Mouse (Mus musculus) adipose tissue, adult 10 weeks (tissue): ENCODE measurements around the gene Slc35a1. TPM values are rescaled to one million over a fixed set of nuclear protein-coding genes. Genes with fewer than 3 reads are reported as not detected.

Experiments
- polyA plus RNA-seq: library from polyadenylated mRNA; stranded (reverse); fragments of 350-450 nt; fragmentation: Illumina TruSeq; extraction: RNeasy Lipid Tissue Mini Kit (QIAGEN cat#74804); gene quantifications from one replicate; pipeline ENCODE4 v1.2.3, GENCODE M21; 2014; ENCODE audit warnings: low read depth, low replicate concordance

Slc35a1 gene
- polyA plus RNA-seq = 31.4 TPM

DNA sequence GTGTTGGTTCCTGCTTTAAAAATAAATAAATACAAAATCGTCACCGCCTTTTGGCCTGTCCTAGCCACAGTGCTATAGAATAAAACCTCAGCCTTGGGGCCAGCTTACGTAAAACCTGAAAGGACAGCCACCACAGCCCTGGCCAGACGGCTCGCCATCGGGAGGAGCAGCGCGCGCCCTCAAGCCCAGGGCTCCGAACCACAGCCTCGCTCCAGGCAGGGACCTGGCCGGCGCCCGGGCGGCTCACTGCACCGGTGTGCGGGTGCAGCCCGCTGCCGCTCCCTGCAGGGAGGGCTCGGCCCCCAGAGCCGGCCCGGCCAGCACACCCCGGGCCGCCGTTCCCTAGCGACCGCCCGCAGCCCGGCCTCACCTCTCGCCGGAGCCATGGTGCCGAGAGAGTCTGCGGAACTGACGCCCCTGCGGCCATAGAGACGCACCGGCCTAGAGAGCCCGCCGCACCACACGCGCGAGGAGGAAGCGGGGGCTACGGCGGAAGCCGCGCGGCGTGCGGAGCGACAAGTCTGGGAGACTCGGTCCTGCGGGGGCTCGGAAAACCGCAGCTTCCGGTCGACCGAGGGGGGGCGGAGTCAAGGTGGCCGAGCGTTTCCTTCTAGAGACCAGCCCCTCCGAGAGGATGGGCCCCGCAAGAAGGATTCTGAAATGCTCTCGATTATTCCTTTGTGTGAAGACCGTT is at the start of gene Slc35a1:
Gene Slc35a1 (minus strand): TSS at position 565 of the 694 bp plus-strand sequence.

GRCm38 (mm10) chr4:34729851-34730341 is 42.7 kb upstream of the Slc35a1 start, which contains the start of gene Cfap206:
TSS of gene Cfap206 (minus strand) at chr4:34730206.

DNA sequence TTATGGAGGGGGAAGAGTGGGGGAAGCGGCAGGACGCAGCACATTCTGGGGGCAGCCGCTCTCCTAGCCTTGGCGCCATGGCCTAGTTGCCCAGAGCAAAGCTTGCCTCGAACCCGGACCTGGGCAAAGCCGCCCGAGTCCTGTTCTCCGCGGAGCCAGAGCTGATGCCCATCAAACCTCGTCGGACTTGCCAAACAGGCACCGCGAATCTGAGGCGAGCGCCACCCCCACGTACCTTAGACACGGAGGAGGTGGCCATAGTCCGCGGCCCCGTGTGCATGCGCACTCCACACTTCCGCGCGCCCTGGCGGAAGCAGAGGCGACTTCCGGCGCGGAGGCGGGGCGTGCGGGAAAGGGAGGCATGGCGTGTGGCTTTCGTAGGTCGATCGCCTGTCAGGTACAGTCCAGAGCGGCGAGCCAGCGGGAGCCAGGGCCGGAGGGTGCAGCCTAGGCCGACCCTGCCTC is 72.6 kb downstream of the Slc35a1 start, which contains the start of the genes Orc3 and Rars2:
Gene Orc3 (minus strand): TSS at position 315 of the 465 bp plus-strand sequence.
Gene Rars2 (plus strand): TSS at position 328 of the 465 bp plus-strand sequence.

Other genes with a start within 250 kb of the Slc35a1 start
- 40.8 TPM for gene Akirin2, start 136.5 kb downstream of the Slc35a1 start, polyA plus RNA-seq
- 30.3 TPM for gene Orc3, start 72.5 kb downstream of the Slc35a1 start, polyA plus RNA-seq
- gene Rars2, start 72.5 kb downstream of the Slc35a1 start, polyA plus RNA-seq = 21.9 TPM
- gene Cfap206, start 42.8 kb upstream of the Slc35a1 start, polyA plus RNA-seq = 14.1 TPM
- 1.6 TPM for gene Gm136, start 68.8 kb upstream of the Slc35a1 start, polyA plus RNA-seq
- gene Smim8, start 91.0 kb upstream of the Slc35a1 start, polyA plus RNA-seq = 41.6 TPM
- gene Zfp292, start 195.5 kb upstream of the Slc35a1 start, polyA plus RNA-seq = 8.0 TPM
- gene Cga, start 206.3 kb upstream of the Slc35a1 start, polyA plus RNA-seq = not detected